Mouse (Mus musculus): ENCODE results near the gene Nudt19. TPM values are rescaled to one million over a fixed set of nuclear protein-coding genes. Genes with fewer than 3 reads are reported as not detected.
"Not testable (repeated sequence)": the region's sequence is repeated elsewhere in the genome, so short reads cannot be mapped to it uniquely, and the experiment has no call there.

The Nudt19 gene
- polyA plus RNA-seq, 1 experiment from 2014 or later = 50.7 TPM

- ATAC-seq (ENCODE audit: low read depth); H3K9me3 ChIP-seq (replicated peaks; ENCODE audit: control insufficient read depth, low read length); H3K27ac ChIP-seq (ENCODE audit: low read length); H3K27me3 ChIP-seq (ENCODE audit: control insufficient read depth, insufficient read depth, low read depth, low read length); H3K36me3 ChIP-seq (ENCODE audit: control insufficient read depth, insufficient read depth); H3K4me2 ChIP-seq (ENCODE audit: low read depth, low read length); H3K4me1 ChIP-seq (ENCODE audit: control insufficient read depth, low read depth, low read length); H3K9ac ChIP-seq (ENCODE audit: low read depth, low read length); H3K4me3 ChIP-seq (ENCODE audit: low read depth, low read length): not testable (repeated sequence)
- WGBS (ENCODE audit: insufficient replicate concordance) = 58% methylated on average over 1 of the region's 1 CpGs
These were observed 25.6 kb downstream of the Nudt19 start for GRCm38 (mm10) chr7:35530544-35530943.

GRCm38 (mm10) chr7:35530026-35530425 is 26.1 kb downstream of the Nudt19 start:
- H3K27me3 ChIP-seq (ENCODE audit: control insufficient read depth, insufficient read depth, low read depth, low read length) = no peaks in the 10 kb centered on the region
- H3K4me1 ChIP-seq (ENCODE audit: control insufficient read depth, low read depth, low read length) = no peaks in the 10 kb centered on the region
- WGBS (ENCODE audit: insufficient replicate concordance) = 58% methylated on average over 3 of the region's 3 CpGs
- H3K4me3 ChIP-seq (ENCODE audit: low read depth, low read length) = no peak overlapping the region
- H3K36me3 ChIP-seq (ENCODE audit: control insufficient read depth, insufficient read depth) = no peaks in the 10 kb centered on the region
- H3K9ac ChIP-seq (ENCODE audit: low read depth, low read length) = no peak overlapping the region
- no peak for ATAC-seq (ENCODE audit: low read depth)
- H3K27ac ChIP-seq (ENCODE audit: low read length) = no peak overlapping the region
- H3K9me3 ChIP-seq (replicated peaks; ENCODE audit: control insufficient read depth, low read length) = no peaks in the 10 kb centered on the region
- H3K4me2 ChIP-seq (ENCODE audit: low read depth, low read length) = no peak overlapping the region

GRCm38 (mm10) chr7:35526795-35527194 is 29.3 kb downstream of the Nudt19 start:
- no peak overlapping the region for H3K9ac ChIP-seq (ENCODE audit: low read depth, low read length)
- H3K27ac ChIP-seq (ENCODE audit: low read length) = no peak overlapping the region
- no peaks in the 10 kb centered on the region for H3K36me3 ChIP-seq (ENCODE audit: control insufficient read depth, insufficient read depth)
- no peaks in the 10 kb centered on the region for H3K27me3 ChIP-seq (ENCODE audit: control insufficient read depth, insufficient read depth, low read depth, low read length)
- H3K4me2 ChIP-seq (ENCODE audit: low read depth, low read length) = no peak overlapping the region
- 19% methylated on average over 2 of the region's 2 CpGs for WGBS (ENCODE audit: insufficient replicate concordance)
- no peaks in the 10 kb centered on the region for H3K9me3 ChIP-seq (replicated peaks; ENCODE audit: control insufficient read depth, low read length)
- H3K4me3 ChIP-seq (ENCODE audit: low read depth, low read length) = no peak overlapping the region
- no peaks in the 10 kb centered on the region for H3K4me1 ChIP-seq (ENCODE audit: control insufficient read depth, low read depth, low read length)
- no peak for ATAC-seq (ENCODE audit: low read depth)

- 26% methylated on average over 4 of the region's 4 CpGs for WGBS (ENCODE audit: insufficient replicate concordance)
- H3K36me3 ChIP-seq (ENCODE audit: control insufficient read depth, insufficient read depth) = no peaks in the 10 kb centered on the region
These were observed 54.1 kb downstream of the Nudt19 start for GRCm38 (mm10) chr7:35501995-35502394.

GRCm38 (mm10) chr7:35497516-35497915 is 58.6 kb downstream of the Nudt19 start:
- ATAC-seq (ENCODE audit: low read depth) = no peak
- Histone ChIP-seq H3K9me3 (replicated peaks; ENCODE audit: control insufficient read depth, low read length) (no peaks in the 10 kb centered on the region), H3K36me3 (ENCODE audit: control insufficient read depth, insufficient read depth) (no peaks in the 10 kb centered on the region), H3K4me1 (ENCODE audit: control insufficient read depth, low read depth, low read length) (no peaks in the 10 kb centered on the region), H3K9ac (ENCODE audit: low read depth, low read length) (no peak overlapping the region), H3K4me3 (ENCODE audit: low read depth, low read length) (no peak overlapping the region), H3K4me2 (ENCODE audit: low read depth, low read length) (no peak overlapping the region), H3K27me3 (ENCODE audit: control insufficient read depth, insufficient read depth, low read depth, low read length) (no peaks in the 10 kb centered on the region), H3K27ac (ENCODE audit: low read length) (no peak overlapping the region)
- 91% methylated on average over 2 of the region's 2 CpGs for WGBS (ENCODE audit: insufficient replicate concordance)

More at GRCm38 (mm10) chr7:35501995-35502394, 54.1 kb downstream of the Nudt19 start:
- no peak for ATAC-seq (ENCODE audit: low read depth)
- Histone ChIP-seq H3K27me3 (ENCODE audit: control insufficient read depth, insufficient read depth, low read depth, low read length) (no peaks in the 10 kb centered on the region), H3K9me3 (replicated peaks; ENCODE audit: control insufficient read depth, low read length) (no peaks in the 10 kb centered on the region), H3K4me2 (ENCODE audit: low read depth, low read length) (no peak overlapping the region), H3K4me1 (ENCODE audit: control insufficient read depth, low read depth, low read length) (no peaks in the 10 kb centered on the region), H3K4me3 (ENCODE audit: low read depth, low read length) (no peak overlapping the region), H3K9ac (ENCODE audit: low read depth, low read length) (no peak overlapping the region), H3K27ac (ENCODE audit: low read length) (no peak overlapping the region)

Other genes starting within 250 kb of the Nudt19 start
- gene Gpatch1, start 237.9 kb downstream of the Nudt19 start, polyA plus RNA-seq (2015; fragmentation: Nextera tagmentation; extraction: Ambion mirVana) = 4.8 and 5.5 TPM in 2 replicates
- 5.6 and 7.1 TPM in 2 replicates for gene Rhpn2, start 222.1 kb downstream of the Nudt19 start, polyA plus RNA-seq (2015; fragmentation: Nextera tagmentation; extraction: Ambion mirVana)
- gene Faap24, start 159.5 kb downstream of the Nudt19 start, polyA plus RNA-seq (2015; fragmentation: Nextera tagmentation; extraction: Ambion mirVana) = 15.0 and 17.1 TPM in 2 replicates
- 17.7 and 18.6 TPM in 2 replicates for gene Cep89, start 159.3 kb downstream of the Nudt19 start, polyA plus RNA-seq (2015; fragmentation: Nextera tagmentation; extraction: Ambion mirVana)
- gene Slc7a9, start 107.5 kb downstream of the Nudt19 start, polyA plus RNA-seq (2015; fragmentation: Nextera tagmentation; extraction: Ambion mirVana) = 1.5 and 2.1 TPM in 2 replicates
- gene Tdrd12, start 18.6 kb downstream of the Nudt19 start, polyA plus RNA-seq (2015; fragmentation: Nextera tagmentation; extraction: Ambion mirVana) = 0.04 and 0.12 TPM in 2 replicates
- 0.04 and 0.06 TPM in 2 replicates for gene Rgs9bp, start 29.3 kb upstream of the Nudt19 start, polyA plus RNA-seq (2015; fragmentation: Nextera tagmentation; extraction: Ambion mirVana)
- 23.3 and 23.9 TPM in 2 replicates for gene Ankrd27, start 29.9 kb upstream of the Nudt19 start, polyA plus RNA-seq (2015; fragmentation: Nextera tagmentation; extraction: Ambion mirVana)
- gene Pdcd5, start 91.2 kb upstream of the Nudt19 start, polyA plus RNA-seq (2015; fragmentation: Nextera tagmentation; extraction: Ambion mirVana) = 109 and 113 TPM in 2 replicates
- gene Dpy19l3, start 198.2 kb upstream of the Nudt19 start, polyA plus RNA-seq (2015; fragmentation: Nextera tagmentation; extraction: Ambion mirVana) = 5.3 and 7.8 TPM in 2 replicates
- 3.3 and 5.2 TPM in 2 replicates for gene Zfp507, start 246.7 kb upstream of the Nudt19 start, polyA plus RNA-seq (2015; fragmentation: Nextera tagmentation; extraction: Ambion mirVana)

Measured in liver, embryonic 16.5 days (tissue).